ENCODE assay signal across 22 mouse cellular contexts in the genomic region with DNA sequence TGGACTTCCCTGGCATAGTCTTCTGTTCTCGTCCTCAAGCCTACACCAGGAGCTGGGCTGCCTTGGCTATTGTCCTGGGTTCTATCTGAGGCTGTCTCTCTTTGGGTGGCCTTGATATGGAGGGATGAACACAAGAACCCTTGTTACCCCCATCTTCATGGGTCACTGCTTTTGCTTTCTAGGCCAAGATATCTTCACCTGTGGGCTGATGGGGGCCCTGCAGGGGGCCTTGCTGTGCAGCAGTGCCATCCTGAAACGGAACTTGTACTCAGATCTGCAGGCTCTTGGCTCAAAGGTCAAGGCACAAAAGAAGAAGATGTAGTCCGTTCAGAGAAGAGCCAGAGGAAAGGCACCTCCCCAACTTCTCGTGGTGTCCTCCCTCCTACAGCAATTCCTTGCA. TPM values are rescaled to one million over a fixed set of nuclear protein-coding genes. Genes with fewer than 3 reads are reported as not detected.
DNase-seq lines count a peak whose midpoint lies in the region; ATAC-seq and TF ChIP-seq lines count a peak whose summit lies in the region.
"Had no signal": no experiment of that assay in that cellular context is flagged by ENCODE, and none has a peak within 500 bp of the region (broad histone marks: within the 10 kb centered on the region; RNA-seq: fewer than 3 reads in every experiment).

No protein-coding gene starts in this region.

- no peak overlapping the region for H3K4me2 ChIP-seq in intestine, embryonic 16.5 days (ENCODE audit: low read depth, low read length)
- no peak overlapping the region for H3K4me2 ChIP-seq in intestine, embryonic 15.5 days (replicated peaks)
- H3K4me2 ChIP-seq in kidney, embryonic 16.5 days (replicated peaks; ENCODE audit: low read depth, low read length) = no peak overlapping the region
- H3K4me2 ChIP-seq: embryonic facial prominence, embryonic 13.5 days; forebrain, embryonic 13.5 days; heart, embryonic 11.5 days; hindbrain, embryonic 12.5 days; hindbrain, embryonic 15.5 days had no signal

- H3K9ac ChIP-seq in intestine, embryonic 16.5 days (ENCODE audit: low read depth, low read length) = no peak overlapping the region
- H3K9ac ChIP-seq in intestine, embryonic 15.5 days = no peak overlapping the region
- no peak overlapping the region for H3K9ac ChIP-seq in kidney, embryonic 16.5 days (replicated peaks; ENCODE audit: low read length)
- H3K9ac ChIP-seq: embryonic facial prominence, embryonic 13.5 days; forebrain, embryonic 13.5 days; hindbrain, embryonic 12.5 days; hindbrain, embryonic 15.5 days had no signal

- no peak for TF ChIP-seq CTCF in kidney, adult 2 months (conservative IDR thresholded peaks at IDR 0.05; ENCODE audit: insufficient read depth, insufficient read length, low read depth, low read length)

- 0 out of 2 replicates have a peak, but pooled peaks cover 15% of the 10 kb centered on the region for H3K36me3 ChIP-seq in intestine, embryonic 16.5 days (ENCODE audit: control insufficient read depth, insufficient read depth, low read length)
- H3K36me3 ChIP-seq in intestine, embryonic 15.5 days = peaks cover 36% of the 10 kb centered on the region
- H3K36me3 ChIP-seq in kidney, adult 2 months (ENCODE audit: control insufficient read depth, insufficient read depth, low read length) = peaks cover 8% of the 10 kb centered on the region
- H3K36me3 ChIP-seq in kidney, embryonic 16.5 days (ENCODE audit: insufficient read depth, low read length) = peaks cover 51% of the 10 kb centered on the region

- peak; percentile 87 for DNase-seq in kidney, adult 2 months
- peak; percentile 26 for DNase-seq in adipocyte (ENCODE audit: low spot score)
- DNase-seq in kidney, postnatal 25 days = peak; percentile 56 to 82
- no peak for DNase-seq in Muller cell, postnatal 12 days (ENCODE audit: inconsistent ontology term)
- DNase-seq in thymus, postnatal 4 days = no peak
- DNase-seq: cerebellum, adult 11 months; cerebellum, adult 2 months; cerebellum, adult 9-11 months; cerebellum, postnatal 25 days; gastrocnemius, postnatal 10 days; heart, adult 11 months had no signal

- no peak overlapping the region for H3K27ac ChIP-seq in intestine, embryonic 16.5 days (ENCODE audit: low read length)
- H3K27ac ChIP-seq in intestine, embryonic 15.5 days = no peak overlapping the region
- no peak overlapping the region for H3K27ac ChIP-seq in kidney, adult 2 months (ENCODE audit: insufficient read depth, low read depth, low read length)
- H3K27ac ChIP-seq in kidney, embryonic 16.5 days (ENCODE audit: low read length) = no peak overlapping the region
- H3K27ac ChIP-seq: embryonic facial prominence, embryonic 13.5 days; forebrain, embryonic 13.5 days; hindbrain, embryonic 12.5 days; hindbrain, embryonic 15.5 days had no signal

- TF ChIP-seq POLR2A in kidney, adult 2 months (IDR thresholded peaks at IDR 0.05; ENCODE audit: low read depth, low read length) = no peak

- H3K4me3 ChIP-seq in intestine, embryonic 16.5 days (ENCODE audit: low read length) = no peak overlapping the region
- H3K4me3 ChIP-seq in intestine, embryonic 15.5 days (replicated peaks) = no peak overlapping the region
- no peak overlapping the region for H3K4me3 ChIP-seq in kidney, adult 2 months (ENCODE audit: insufficient read depth, low read depth, low read length)
- no peak overlapping the region for H3K4me3 ChIP-seq in kidney, embryonic 16.5 days (ENCODE audit: low read length)
- H3K4me3 ChIP-seq: embryonic facial prominence, embryonic 13.5 days; erythroblast, embryonic 14.5 days; forebrain, embryonic 13.5 days; hindbrain, embryonic 12.5 days; hindbrain, embryonic 15.5 days had no signal

- no peaks in the 10 kb centered on the region; the same call in 1 of the 2 replicates for H3K4me1 ChIP-seq in intestine, embryonic 16.5 days (ENCODE audit: control insufficient read depth, insufficient read depth, low read length)
- H3K4me1 ChIP-seq in intestine, embryonic 15.5 days (replicated peaks) = no peaks in the 10 kb centered on the region
- H3K4me1 ChIP-seq in kidney, adult 2 months (ENCODE audit: control insufficient read depth, insufficient read depth, low read length) = peaks cover 8% of the 10 kb centered on the region; the same call in 1 of the 2 replicates
- no peaks in the 10 kb centered on the region for H3K4me1 ChIP-seq in kidney, embryonic 16.5 days (ENCODE audit: insufficient read depth, low read length)
- H3K4me1 ChIP-seq: embryonic facial prominence, embryonic 13.5 days; forebrain, embryonic 13.5 days; hindbrain, embryonic 12.5 days; hindbrain, embryonic 15.5 days had no signal

- 82% methylated on average over 4 of the region's 4 CpGs for WGBS in intestine, embryonic 16.5 days
- whole genome bisulfite sequencing in intestine, embryonic 15.5 days = 80% methylated on average over 4 of the region's 4 CpGs
- 52% methylated on average over 4 of the region's 4 CpGs for WGBS in kidney, adult 2 months
- 82% methylated on average over 4 of the region's 4 CpGs for WGBS in kidney, embryonic 16.5 days

- ATAC-seq in intestine, embryonic 16.5 days = peak; percentile 30; the same call in 1 of the 2 replicates
- ATAC-seq in intestine, embryonic 15.5 days = no peak
- no peak for ATAC-seq in kidney, embryonic 16.5 days (ENCODE audit: low FRiP score, low TSS enrichment)
- ATAC-seq: forebrain, embryonic 13.5 days; forebrain, embryonic 16.5 days; Patski had no signal

- H3K9me3 ChIP-seq in intestine, embryonic 16.5 days (ENCODE audit: control insufficient read depth, low read length) = no peaks in the 10 kb centered on the region
- no peaks in the 10 kb centered on the region for H3K9me3 ChIP-seq in intestine, embryonic 15.5 days
- H3K9me3 ChIP-seq in kidney, embryonic 16.5 days (ENCODE audit: low read length) = no peaks in the 10 kb centered on the region
- H3K9me3 ChIP-seq: embryonic facial prominence, embryonic 13.5 days; forebrain, embryonic 13.5 days; hindbrain, embryonic 12.5 days; hindbrain, embryonic 15.5 days had no signal

- no peaks in the 10 kb centered on the region for H3K27me3 ChIP-seq in intestine, embryonic 16.5 days (replicated peaks; ENCODE audit: control insufficient read depth, insufficient read depth, low read length)
- H3K27me3 ChIP-seq in intestine, embryonic 15.5 days (replicated peaks) = no peaks in the 10 kb centered on the region
- no peaks in the 10 kb centered on the region for H3K27me3 ChIP-seq in kidney, adult 2 months (replicated peaks; ENCODE audit: control insufficient read depth, insufficient read depth, low read length)
- H3K27me3 ChIP-seq in kidney, embryonic 16.5 days (ENCODE audit: insufficient read depth, low read length) = no peaks in the 10 kb centered on the region
- H3K27me3 ChIP-seq: embryonic facial prominence, embryonic 13.5 days; forebrain, embryonic 13.5 days; hindbrain, embryonic 12.5 days; hindbrain, embryonic 15.5 days; Patski had no signal

RNA-seq across cellular contexts. Expression of gene Retsat, which starts 8.8 kb away (rescaled TPM):
- 41.1 and 44.0 TPM in 2 replicates for polyA plus RNA-seq in intestine, embryonic 16.5 days (2015; fragmentation: Nextera tagmentation; extraction: Ambion mirVana)
- 29.7 and 31.6 TPM in 2 replicates for polyA plus RNA-seq in intestine, embryonic 15.5 days (2015; fragmentation: Nextera tagmentation; extraction: Ambion mirVana)
- polyA plus RNA-seq in kidney, adult 2 months (2012; rRNA removed) = 237 and 272 TPM in 2 replicates
- polyA plus RNA-seq in kidney, embryonic 16.5 days (2015; fragmentation: Nextera tagmentation; extraction: Ambion mirVana) = 33.8 and 36.0 TPM in 2 replicates

RNA-seq across cellular contexts. Expression of gene Elmod3, which starts 8.8 kb away (rescaled TPM):
- polyA plus RNA-seq in intestine, embryonic 16.5 days (2015; fragmentation: Nextera tagmentation; extraction: Ambion mirVana) = 15.6 and 15.8 TPM in 2 replicates
- 13.9 and 14.3 TPM in 2 replicates for polyA plus RNA-seq in intestine, embryonic 15.5 days (2015; fragmentation: Nextera tagmentation; extraction: Ambion mirVana)
- polyA plus RNA-seq in kidney, adult 2 months (2012; rRNA removed) = 43.0 and 43.4 TPM in 2 replicates
- polyA plus RNA-seq in kidney, embryonic 16.5 days (2015; fragmentation: Nextera tagmentation; extraction: Ambion mirVana) = 18.9 and 19.5 TPM in 2 replicates

RNA-seq across cellular contexts. Expression of gene Tgoln1, which starts 9.7 kb away (rescaled TPM):
- 48.8 and 57.5 TPM in 2 replicates for polyA plus RNA-seq in intestine, embryonic 16.5 days (2015; fragmentation: Nextera tagmentation; extraction: Ambion mirVana)
- 42.2 and 43.3 TPM in 2 replicates for polyA plus RNA-seq in intestine, embryonic 15.5 days (2015; fragmentation: Nextera tagmentation; extraction: Ambion mirVana)
- polyA plus RNA-seq in kidney, adult 2 months (2012; rRNA removed) = 101 and 118 TPM in 2 replicates
- polyA plus RNA-seq in kidney, embryonic 16.5 days (2015; fragmentation: Nextera tagmentation; extraction: Ambion mirVana) = 43.3 and 46.3 TPM in 2 replicates

Comparison
In these comparisons a context has a peak if more than half of its experiments do, and no peak if none do; other contexts are left out.
1. DNase-seq: peak in kidney, adult 2 months (single experiment), adipocyte (single experiment) and kidney, postnatal 25 days (2 of 2); none in Muller cell, postnatal 12 days (single experiment) and thymus, postnatal 4 days (single experiment).